Mouse (Mus musculus) ES-E14 (cell line): ENCODE measurements around the gene Fbxl17.

ENCODE experiments used
- CHD2 ChIP-seq: IDR thresholded peaks from 2 replicates; pipeline ENCODE4 v1.6.1; 2014; ENCODE audit warnings: mild to moderate bottlenecking, low read depth, low read length, inconsistent platforms
- HCFC1 ChIP-seq: IDR thresholded peaks from 2 replicates; pipeline ENCODE4 v1.6.1; 2012; ENCODE audit warnings: low read length, inconsistent platforms, borderline replicate concordance; ENCODE audit not compliant: insufficient read depth
- MAFK ChIP-seq: IDR thresholded peaks from 2 replicates; pipeline ENCODE4 v1.6.1; 2014; ENCODE audit warnings: mild to moderate bottlenecking, low read depth, low read length, inconsistent platforms; ENCODE audit not compliant: insufficient read depth
- ZC3H11A ChIP-seq: IDR thresholded peaks from 2 replicates; pipeline ENCODE4 v1.6.1; 2012; ENCODE audit warnings: low read depth, mild to moderate bottlenecking, inconsistent platforms, low read length, borderline replicate concordance
- ZNF384 ChIP-seq: IDR thresholded peaks from 2 replicates; pipeline ENCODE4 v1.6.1; 2012; ENCODE audit warnings: low read depth, low read length, inconsistent platforms

DNA sequence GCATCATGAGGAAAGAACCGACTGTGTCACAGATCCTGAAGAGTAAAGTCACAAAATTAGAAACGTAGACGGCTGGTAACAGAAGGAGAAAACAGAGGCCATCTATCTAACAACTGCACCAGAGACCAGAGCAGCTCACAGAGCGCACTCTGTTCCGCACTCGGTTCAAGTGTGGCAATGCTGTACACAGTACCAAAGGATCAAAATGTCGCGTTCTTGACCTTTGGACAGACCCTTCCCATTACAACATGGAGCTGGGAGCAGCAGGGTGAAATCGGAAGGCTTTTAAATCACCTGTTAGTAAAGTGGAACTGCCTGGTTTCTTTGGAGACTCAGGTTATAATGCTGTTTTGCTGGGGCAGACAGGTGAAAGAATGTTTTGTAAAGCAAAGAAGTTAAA is 138.1 kb downstream of the Fbxl17 start:
- TF ChIP-seq ZC3H11A (no peak), CHD2 (no peak), ZNF384 (no peak), MAFK (no peak), HCFC1 (no peak)
